Mouse (Mus musculus) gastrocnemius, postnatal 4 days (tissue): ENCODE results near the gene Cd53. TPM values are rescaled to one million over a fixed set of nuclear protein-coding genes. Genes with fewer than 3 reads are reported as not detected.
A peak's percentile ranks its signal among the peaks of the same experiment; 100 is the strongest.

Source experiments
- DNase-seq, 2 experiments: peaks; one replicate each; pipeline ENCODE4 v3.0.0; 2021 to 2022; ENCODE audit warnings: low spot score in 2 of 2, mixed read lengths in 2 of 2
- long read RNA-seq, 2 experiments: library from polyadenylated mRNA; stranded (forward); transcript quantifications; one replicate each; pipeline ENCODE4 v2.0.0; 2021
- total RNA-seq, 2 experiments: library from RNA; stranded (reverse); gene quantifications; 2 replicates each; pipeline ENCODE4 v1.2.3; 2021

Cd53 gene
- total RNA-seq = 1 to 10 TPM; 5.3 to 6.0 TPM
- long read RNA-seq, experiment 1, partial matches to known transcripts = 1 of 2 reads
- long read RNA-seq, experiment 1, other reads (novel, unspliced or antisense) = 0 of 2 reads
- long read RNA-seq, experiment 2, partial matches to known transcripts = 0 of 1 reads
- long read RNA-seq, experiment 2, other reads (novel, unspliced or antisense) = 0 of 1 reads

DNA sequence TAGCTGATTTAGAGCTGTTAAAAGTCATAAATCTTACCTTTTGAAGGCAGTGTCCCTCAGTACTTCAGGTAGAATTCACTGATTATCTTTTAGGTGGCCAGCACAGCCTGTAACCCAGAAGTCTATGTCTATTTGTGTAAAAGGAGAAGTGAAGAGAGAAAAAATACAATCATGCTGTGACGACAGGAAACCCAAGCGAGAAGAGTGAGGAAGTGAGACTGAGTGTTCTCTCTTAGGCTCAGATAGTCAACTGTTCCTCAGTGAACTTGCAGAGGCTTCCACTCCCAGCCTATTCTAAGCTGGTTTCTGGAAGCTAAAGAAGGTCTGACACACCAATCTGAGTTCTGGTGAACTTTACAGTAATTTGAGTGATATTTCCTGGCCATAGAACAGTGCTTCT lies at the start of gene Cd53:
Gene Cd53, minus strand, starts transcription at position 220 of the 400 bp plus-strand sequence.
- no peak for DNase-seq

- no peak for DNase-seq
Measured at GRCm38 (mm10) chr3:106832107-106832506, 42.2 kb upstream of the Cd53 start.

GRCm38 (mm10) chr3:106826187-106826586 lies 36.2 kb upstream of the Cd53 start, which contains the start of gene Olfr266:
Gene Olfr266 (minus strand): TSS chr3:106826287.
- no peak for DNase-seq

- DNase-seq = no peak
Measured at GRCm38 (mm10) chr3:106817676-106818075, 27.7 kb upstream of the Cd53 start.

DNA sequence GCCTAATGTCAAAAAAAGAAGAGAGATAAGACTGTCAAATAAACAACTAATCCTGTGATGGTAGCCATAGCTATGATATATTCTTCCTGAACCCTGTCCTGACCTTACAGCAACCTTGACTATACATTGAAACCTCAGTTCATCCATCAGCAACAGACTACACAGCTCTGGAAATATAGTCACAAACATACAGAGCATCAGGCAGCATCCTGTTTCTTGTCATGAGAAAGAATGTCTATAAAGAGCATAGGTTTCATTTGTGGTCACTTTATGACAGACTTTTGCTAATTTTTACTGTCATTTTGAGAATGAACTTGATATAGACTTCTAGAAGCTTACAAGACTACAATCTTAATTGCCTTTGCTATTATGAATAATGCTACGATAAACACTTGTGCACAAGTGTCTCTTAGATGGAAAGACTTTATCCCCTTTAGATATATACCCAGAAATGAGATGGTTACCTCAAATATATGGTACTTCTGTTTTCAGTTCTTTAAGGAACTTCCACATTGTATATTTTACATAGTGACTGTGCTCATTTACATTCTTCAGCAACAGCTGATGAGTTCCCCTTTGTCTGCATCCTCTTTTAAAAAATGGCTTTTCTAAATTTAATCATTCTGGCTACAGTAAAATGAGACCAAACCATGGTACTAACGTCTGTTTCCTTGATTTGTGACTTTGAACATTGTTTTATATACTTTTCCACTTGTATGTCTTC lies 19.2 kb upstream of the Cd53 start:
- DNase-seq = no peak

GRCm38 (mm10) chr3:106798079-106798478 lies 8.1 kb upstream of the Cd53 start:
- no peak for DNase-seq

- no peak for DNase-seq
Measured at GRCm38 (mm10) chr3:106788440-106788887, 1.5 kb downstream of the Cd53 start.

DNA sequence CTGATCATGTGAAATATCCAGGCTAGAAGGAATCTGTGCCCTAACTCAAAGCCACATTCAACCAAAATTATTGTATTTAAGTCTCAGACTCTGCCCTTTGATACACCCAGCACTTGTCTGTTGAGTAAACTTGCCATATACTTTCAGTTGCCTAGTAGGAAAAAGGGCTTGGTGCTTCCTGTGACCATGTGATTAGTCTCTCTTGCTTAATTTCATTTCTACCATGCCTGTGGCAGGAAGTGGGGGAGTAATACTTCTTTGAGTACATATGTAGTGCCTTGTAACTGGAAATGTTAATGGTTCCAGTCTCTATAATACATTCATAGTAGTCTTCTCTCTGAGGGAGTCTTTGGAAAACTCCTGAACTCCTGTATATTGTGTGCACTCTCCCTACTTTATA lies 2.0 kb downstream of the Cd53 start:
- no peak for DNase-seq

DNA sequence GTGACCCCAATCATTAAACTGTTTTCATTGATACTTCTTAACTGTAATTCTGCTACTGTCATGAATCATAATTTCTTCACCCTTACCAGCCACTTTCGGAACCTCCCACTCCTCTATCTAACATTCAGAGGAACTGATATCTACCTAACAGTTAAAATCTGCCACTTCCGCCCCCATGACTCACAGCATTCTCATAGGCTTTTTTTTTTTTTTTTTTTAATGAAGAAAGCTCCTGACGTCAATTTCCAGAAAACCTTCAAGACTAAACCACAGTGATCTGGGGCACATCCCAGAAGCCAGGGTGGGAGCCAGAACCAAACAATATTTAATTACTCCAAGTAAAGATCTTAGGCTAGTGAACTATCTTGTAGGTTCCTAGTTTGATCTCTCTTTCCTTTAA lies 4.8 kb downstream of the Cd53 start:
- no peak for DNase-seq

DNA sequence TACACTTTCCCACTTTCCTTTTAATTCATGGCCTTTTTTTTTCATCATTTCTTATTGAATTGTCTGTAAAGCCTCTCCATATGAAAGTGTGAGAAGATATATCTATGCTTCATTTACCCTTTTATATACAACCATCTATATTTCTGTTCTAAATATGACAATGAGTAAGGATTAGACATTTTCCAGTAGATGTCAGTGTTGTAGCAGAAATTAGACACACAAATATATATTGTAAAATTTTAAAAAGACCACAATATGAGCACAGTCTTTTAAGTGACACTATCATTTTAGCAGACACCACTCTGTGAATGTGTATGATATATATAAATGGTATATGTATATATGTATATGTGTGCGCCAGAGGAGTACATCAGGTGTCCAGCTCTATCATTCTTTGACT lies 18.1 kb downstream of the Cd53 start:
- no peak for DNase-seq

DNA sequence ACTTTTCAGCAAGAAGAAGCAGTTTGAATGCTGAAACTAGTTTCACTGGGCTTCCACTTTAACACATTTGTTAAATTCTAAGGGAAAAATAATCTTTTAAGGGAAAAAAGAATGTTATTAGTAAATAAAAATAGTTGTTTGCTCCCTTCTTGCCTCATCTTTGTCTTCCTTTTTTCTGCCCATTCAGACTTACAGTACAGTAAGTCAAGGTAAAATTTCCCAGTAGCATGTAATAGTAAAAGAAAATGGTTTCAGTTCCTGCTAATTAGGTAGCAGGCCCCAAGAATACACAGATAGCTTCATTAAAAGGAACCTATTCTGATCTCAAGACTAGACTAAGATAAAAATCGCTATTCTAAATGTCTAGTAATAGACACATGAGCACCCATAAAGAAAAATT lies 34.1 kb downstream of the Cd53 start:
- no peak for DNase-seq

DNA sequence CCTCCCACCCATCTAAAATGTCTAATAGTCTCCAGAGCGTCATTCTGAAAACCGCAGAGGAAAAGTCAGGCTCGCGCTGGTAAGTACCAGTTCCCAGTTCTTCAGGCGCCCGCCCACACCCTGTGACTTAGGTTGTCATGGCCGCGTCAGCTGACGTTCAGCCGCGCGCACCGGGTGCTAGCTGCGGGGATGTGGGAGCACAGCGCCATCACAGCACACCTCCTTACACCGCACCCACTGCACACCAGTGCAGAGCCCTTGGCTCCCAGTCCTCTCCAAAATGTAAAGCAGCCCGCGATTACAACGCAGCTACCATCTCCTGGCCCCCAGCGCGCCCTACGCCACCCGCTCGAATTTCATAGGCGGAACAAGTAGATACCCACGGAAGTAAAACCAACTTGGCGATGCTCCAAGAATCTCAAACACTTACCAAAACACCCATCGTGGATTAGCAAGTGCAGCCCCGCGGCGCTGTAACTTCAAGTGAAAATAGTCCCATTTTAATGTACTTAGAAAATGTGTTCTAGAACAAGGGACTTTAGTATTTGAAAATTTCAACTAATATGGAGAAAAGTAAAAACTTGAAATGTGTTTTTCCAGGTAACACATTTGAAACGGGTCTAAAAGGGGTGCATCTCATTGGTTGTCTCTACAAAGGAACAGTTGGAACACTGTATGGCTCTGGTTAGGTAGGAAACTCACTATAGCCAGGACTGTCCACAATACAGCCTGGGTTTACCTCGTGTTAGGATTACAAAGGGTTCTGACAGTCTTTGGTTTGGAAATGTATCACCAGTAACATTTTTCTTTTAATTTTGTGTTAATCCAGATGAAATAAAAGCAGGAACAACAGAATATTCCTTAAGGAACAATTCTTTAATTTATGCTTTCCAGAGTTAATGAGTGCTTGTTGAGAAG lies 67.7 kb downstream of the Cd53 start:
- peak; percentile 44 to 81 for DNase-seq

DNA sequence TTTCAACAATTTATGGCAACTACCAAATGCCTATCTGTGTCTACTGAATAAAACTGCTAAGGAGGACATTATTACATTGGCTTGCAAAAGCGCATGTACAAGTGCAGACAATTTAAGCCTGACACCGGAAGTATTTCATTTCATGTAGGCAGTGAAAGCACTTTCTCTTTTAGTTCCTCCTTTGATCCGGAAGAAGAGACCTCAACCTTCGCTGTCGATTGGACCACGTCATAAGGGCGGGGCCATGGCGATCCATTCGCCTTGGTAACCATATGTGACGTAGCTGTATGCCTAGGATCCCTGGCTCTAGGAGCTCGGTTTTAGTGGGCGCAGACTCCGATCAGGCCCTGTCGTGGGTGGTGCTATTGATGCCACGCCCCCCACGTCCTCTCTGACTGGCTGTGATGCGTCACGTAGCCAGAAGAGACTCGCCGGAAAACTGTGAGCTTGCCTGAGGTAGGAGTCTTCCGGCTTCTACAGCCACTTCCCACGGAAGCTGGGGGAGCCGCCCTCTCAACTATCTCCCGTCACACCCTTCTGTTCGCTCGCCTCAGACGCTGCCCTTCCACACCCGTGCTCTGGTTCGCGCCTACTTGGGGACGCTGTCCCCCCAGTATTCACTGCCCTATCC lies 68.4 kb downstream of the Cd53 start:
- peak; percentile 84 to 94 for DNase-seq

Other genes with a start within 250 kb of the Cd53 start
- 10 to 100 TPM; 56.2 to 58.8 TPM for gene Dram2, start 242.4 kb downstream of the Cd53 start, total RNA-seq
- gene Cept1, start 242.3 kb downstream of the Cd53 start, total RNA-seq = 10 to 100 TPM; 19.9 to 27.4 TPM
- gene Lrif1, start 105.2 kb downstream of the Cd53 start, total RNA-seq = 10 to 100 TPM; 10.7 to 14.1 TPM
- gene Olfr266, start 36.1 kb upstream of the Cd53 start, total RNA-seq = not detected
- under 1 TPM; 0.54 to 0.98 TPM for gene Kcna3, start 246.0 kb upstream of the Cd53 start, total RNA-seq